Mouse (Mus musculus) heart, adult 2 months (tissue): Measurements from ENCODE around the gene Stam.

Experiments
- CTCF ChIP-seq: fragments of 200-600 bp; IDR thresholded peaks from 2 replicates; pipeline ENCODE4 v1.8.1; 2022; ENCODE audit warnings: antibody characterized with exemption, mild to moderate bottlenecking, moderate library complexity
- EP300 ChIP-seq: fragments of 200-500 bp; IDR thresholded peaks from 2 replicates; pipeline ENCODE4 v1.6.1; 2011; ENCODE audit warnings: low read depth, low read length, control low read depth; ENCODE audit not compliant: insufficient read depth
- POLR2A ChIP-seq: fragments of 200-500 bp; IDR thresholded peaks from 2 replicates; pipeline ENCODE4 v1.6.1; 2011; ENCODE audit warnings: mild to moderate bottlenecking, low read depth, low read length, control low read depth; ENCODE audit not compliant: insufficient read depth

- TF ChIP-seq EP300 (no peak), POLR2A (no peak), CTCF (no peak)
Observed at GRCm38 (mm10) chr2:14184375-14184774, 110.5 kb downstream of the Stam start.
